Mouse (Mus musculus) liver, postnatal 0 days (tissue): ENCODE data around the gene Hopx.

ENCODE experiments used
- CTCF ChIP-seq: sonication (generic); IDR thresholded peaks from 2 replicates; pipeline ENCODE4 v1.5.1; 2016; ENCODE audit warnings: antibody characterized with exemption, low read depth
- EP300 ChIP-seq: IDR thresholded peaks from 2 replicates; pipeline ENCODE4 v1.6.1; 2016; ENCODE audit warnings: antibody characterized with exemption, low read depth, mild to moderate bottlenecking

DNA sequence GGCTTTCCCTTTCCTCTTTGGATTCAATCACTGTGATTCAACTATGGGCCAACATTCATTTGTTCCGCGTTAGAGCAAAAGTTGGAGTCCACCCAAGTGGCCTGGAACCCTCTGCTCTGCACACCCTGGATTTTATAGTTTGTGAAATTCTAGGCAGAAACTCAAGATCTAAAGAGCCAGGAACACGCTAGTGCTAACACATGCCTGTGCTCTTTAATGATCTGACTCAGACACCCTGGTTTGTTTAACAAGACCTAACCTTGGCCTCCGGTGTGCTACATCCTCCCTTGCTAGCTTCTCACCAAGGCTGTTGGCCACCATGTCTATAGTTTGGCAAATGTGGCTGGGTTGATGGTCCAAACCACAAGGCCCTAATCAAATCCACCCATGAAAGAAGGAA is 34.2 kb downstream of the Hopx start:
- TF ChIP-seq EP300 (no peak), CTCF (no peak)
